Mouse (Mus musculus) thymus, postnatal 10 days (tissue): ENCODE measurements around the gene Dagla.
A peak's percentile ranks its signal among the peaks of the same experiment; 100 is the strongest.

Experiments used
- DNase-seq, 2 experiments: peaks; one replicate each; pipeline ENCODE4 v3.0.0; 2021; ENCODE audit warnings: low spot score in 2 of 2

The Dagla gene

GRCm38 (mm10) chr19:10198723-10199122, 106.0 kb downstream of the Dagla start:
- peak; percentile 54 to 80 for DNase-seq

- no peak for DNase-seq
Measured at GRCm38 (mm10) chr19:10198286-10198685, 106.4 kb downstream of the Dagla start.

- DNase-seq = no peak
Measured at GRCm38 (mm10) chr19:10197130-10197529, 107.5 kb downstream of the Dagla start.
